Mouse (Mus musculus) ovary, adult 18-20 months (tissue): ENCODE data around the gene Esr1.

Experiments used
- DNase-seq: peaks from one replicate; pipeline ENCODE4 v3.0.0; 2022; ENCODE audit warnings: low spot score, mixed read lengths

The Esr1 gene

GRCm38 (mm10) chr10:4977374-4977773, 366.0 kb downstream of the Esr1 start:
- no peak for DNase-seq

DNA sequence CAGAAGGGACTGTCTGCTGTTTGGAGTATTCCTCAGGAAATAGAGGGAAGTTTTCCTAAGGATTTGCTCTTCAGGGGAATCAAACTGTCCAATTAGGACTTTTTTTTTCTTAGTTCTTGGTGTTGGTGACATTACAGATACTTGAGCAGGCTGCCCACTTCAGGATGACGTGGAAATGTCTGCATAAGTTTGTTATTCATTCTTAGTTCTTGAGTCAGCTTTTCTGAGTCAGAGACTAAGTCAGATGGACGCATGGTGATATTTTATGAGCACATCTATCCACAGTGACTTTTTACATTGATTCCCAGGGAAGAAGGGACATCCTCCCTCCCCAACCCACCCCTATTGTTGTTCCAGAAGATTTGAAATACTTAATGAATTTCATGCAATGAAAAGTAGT, 372.5 kb downstream of the Esr1 start:
- no peak for DNase-seq

DNA sequence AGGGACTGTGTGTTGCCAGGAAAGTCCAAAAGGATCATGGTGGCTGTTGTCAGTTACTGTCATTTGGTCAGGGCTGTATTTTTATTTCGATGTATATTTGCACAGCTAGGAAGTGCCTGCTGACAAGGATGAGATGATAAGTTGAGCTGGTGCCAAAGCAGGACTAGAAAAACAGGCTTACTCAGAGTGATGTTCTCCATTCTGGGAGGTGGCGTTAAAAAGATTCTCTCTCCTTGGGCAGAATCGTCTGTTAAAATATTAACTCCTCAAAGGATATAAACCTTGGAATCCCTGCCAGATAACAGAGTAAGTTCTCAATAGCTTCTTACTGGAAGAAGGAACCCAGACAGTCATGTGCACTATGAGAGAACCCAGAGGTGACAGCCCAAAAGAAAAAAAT, 382.4 kb downstream of the Esr1 start:
- DNase-seq: no peak

DNA sequence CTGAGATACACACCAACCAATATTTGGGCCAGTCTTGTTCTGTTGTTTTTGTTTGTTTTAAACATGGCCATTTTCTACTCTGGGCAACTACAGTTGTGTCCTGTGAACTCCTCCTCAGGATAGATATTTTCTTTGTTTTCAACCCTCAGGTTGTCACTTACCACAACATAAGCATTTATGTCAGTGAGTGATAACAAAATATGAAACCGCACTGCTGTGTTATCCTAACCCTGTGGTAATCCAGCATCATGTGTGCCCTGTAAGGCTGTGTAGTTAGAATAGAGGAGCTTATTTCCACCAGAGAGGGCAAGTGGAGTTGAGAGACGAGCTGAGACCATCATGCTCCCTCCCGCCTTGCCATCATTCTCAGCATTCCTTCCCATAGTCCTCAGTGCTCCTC, 385.2 kb downstream of the Esr1 start:
- DNase-seq: no peak

DNA sequence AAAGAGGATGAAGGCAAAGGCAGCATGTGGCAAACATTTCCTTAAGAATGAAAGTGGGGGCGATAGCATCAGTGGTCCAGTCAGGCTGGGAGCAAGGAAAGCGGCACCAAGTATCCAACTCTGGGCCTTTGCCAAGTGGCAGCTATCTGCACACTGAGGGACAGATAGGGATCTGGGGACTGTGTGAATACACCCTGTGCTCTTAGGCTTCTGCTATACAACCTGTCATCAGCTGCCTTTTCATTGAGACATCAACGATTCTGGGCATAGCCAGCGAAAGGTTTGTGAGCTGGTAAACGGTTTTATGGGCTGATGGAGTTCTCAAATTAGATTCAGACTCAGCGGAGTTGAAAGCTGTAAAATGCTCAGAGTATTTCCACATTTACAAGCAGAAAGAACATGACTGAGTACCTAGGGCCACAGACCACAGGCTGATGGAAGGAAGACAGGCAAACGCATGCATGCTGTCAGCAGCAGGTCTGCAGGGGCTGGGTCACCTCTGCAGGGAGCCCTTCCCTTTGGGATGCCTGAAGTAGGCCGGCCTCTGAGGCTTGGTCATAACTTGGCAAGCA, 397.5 kb downstream of the Esr1 start:
- no peak for DNase-seq

DNA sequence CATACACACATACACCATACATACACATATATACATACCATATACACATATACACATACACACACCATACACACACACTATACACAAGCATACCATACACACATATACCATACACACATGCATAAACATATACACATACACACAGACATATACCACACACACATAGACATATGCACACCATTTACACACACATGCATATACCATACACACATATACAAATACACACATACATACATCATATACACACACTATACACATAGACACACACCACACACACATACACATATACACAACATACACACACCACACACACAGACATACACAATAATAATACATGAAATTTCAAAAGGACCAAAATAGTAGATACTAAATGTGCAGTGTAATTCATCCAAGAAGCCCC, 400.6 kb downstream of the Esr1 start:
- no peak for DNase-seq

- no peak for DNase-seq
Observed at GRCm38 (mm10) chr10:5014976-5015375, 403.6 kb downstream of the Esr1 start.

DNA sequence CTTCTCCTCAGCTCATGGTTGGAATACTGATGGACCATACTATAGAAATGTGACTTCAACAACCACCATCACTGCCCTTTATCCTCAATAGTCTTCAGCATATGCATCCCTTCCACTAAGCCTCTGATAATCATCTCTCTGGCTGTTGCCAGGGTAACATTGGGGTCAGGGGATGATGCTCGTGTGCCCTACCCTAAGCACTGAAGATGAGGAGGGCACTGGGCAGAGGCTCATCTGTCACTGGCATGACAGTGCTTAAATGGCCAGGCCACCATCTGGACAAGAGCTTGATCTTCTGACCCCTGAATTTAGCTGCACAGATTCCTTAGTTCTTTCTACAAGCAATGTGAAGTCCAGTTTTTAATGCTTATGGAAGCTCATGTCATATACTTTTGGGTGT, 405.8 kb downstream of the Esr1 start:
- no peak for DNase-seq

DNA sequence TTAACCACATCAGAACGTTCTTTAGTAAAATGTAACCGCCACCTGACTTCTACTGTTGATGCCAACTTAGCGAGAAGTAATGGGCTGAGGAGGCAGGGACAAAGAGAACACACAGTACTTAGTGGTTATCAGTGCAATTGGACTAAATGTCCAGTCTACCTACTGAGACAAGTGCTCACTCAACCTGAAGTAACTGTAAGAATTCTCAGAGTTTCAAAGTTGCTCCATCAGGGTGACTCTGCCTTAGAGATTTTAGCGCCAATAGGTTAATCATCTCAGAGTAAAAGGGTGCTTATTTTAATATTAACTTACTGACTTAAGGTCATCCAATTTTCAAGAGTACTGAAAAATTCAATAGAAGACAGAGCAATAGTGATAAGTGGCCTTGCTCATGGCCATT, 414.5 kb downstream of the Esr1 start:
- DNase-seq: no peak

- DNase-seq: no peak
Observed at GRCm38 (mm10) chr10:5027208-5027607, 415.8 kb downstream of the Esr1 start.

- no peak for DNase-seq
Observed at GRCm38 (mm10) chr10:5028301-5028700, 416.9 kb downstream of the Esr1 start.

- no peak for DNase-seq
Observed at GRCm38 (mm10) chr10:5029161-5029560, 417.8 kb downstream of the Esr1 start.

DNA sequence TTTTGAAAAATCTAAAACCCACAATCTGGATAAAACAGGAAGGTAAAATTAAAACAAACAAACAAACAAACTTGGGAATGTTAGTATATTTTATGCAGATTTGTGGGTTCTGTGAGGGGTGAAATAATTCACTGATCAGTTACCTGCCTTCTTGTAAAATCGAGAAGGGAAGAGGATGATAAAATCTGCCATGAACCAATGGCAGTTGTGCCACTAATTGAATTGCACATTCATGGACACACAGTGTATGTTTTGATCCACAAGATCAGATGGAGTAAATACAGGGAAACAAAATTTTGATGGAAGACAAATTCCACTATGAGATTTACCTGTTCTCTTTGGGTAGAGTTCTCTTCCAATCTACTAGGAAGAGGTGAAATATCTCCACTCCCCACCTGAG, 418.5 kb downstream of the Esr1 start:
- DNase-seq: no peak

GRCm38 (mm10) chr10:5032192-5033048, 421.0 kb downstream of the Esr1 start:
- no peak for DNase-seq

GRCm38 (mm10) chr10:5041254-5041653, 429.9 kb downstream of the Esr1 start:
- DNase-seq: no peak

DNA sequence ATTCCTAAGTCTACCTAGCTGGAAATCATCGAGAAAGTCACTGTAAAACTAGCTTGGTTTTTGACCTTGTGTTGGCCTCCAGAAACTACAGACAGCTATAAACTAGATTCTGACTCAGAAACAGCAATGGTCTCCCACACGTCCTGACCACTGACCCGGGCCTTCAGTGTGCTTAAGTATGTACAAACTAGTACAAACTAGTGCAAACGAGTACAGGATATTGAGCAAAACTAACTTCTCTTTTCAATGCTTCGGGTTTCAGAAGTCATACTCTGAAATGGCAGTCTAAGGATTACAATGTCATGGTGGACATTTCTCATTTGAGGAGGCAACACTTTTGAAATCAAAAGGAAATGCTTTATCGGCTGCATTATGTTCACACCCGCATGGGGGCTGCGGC, 433.1 kb downstream of the Esr1 start:
- DNase-seq: no peak

GRCm38 (mm10) chr10:5045213-5045612, 433.8 kb downstream of the Esr1 start:
- DNase-seq: no peak

- DNase-seq: no peak
Observed at GRCm38 (mm10) chr10:5045671-5046070, 434.3 kb downstream of the Esr1 start.
